Mouse (Mus musculus): Measurements from ENCODE around the gene Gm17490. TPM values are rescaled to one million over a fixed set of nuclear protein-coding genes. Genes with fewer than 3 reads are reported as not detected.
A peak's percentile ranks its signal among the peaks of the same experiment; 100 is the strongest.
"Not testable (repeated sequence)": the region's sequence is repeated elsewhere in the genome, so short reads cannot be mapped to it uniquely, and the experiment has no call there.

Gm17490 gene
- polyA plus RNA-seq, 1 experiment: not detected

- DNase-seq (ENCODE audit: low spot score): no peak
Measured at GRCm38 (mm10) chr2:11635035-11635434, 9.0 kb upstream of the Gm17490 start.

- DNase-seq (ENCODE audit: low spot score): no peak
Measured at GRCm38 (mm10) chr2:11623726-11624125, 2.3 kb downstream of the Gm17490 start.

GRCm38 (mm10) chr2:11623173-11623572, 2.9 kb downstream of the Gm17490 start:
- no peak for DNase-seq (ENCODE audit: low spot score)

GRCm38 (mm10) chr2:11619598-11619997, 6.5 kb downstream of the Gm17490 start:
- DNase-seq (ENCODE audit: low spot score): no peak

- no peak for DNase-seq (ENCODE audit: low spot score)
Measured at GRCm38 (mm10) chr2:11616846-11617245, 9.2 kb downstream of the Gm17490 start.

GRCm38 (mm10) chr2:11612939-11613338, 13.1 kb downstream of the Gm17490 start:
- DNase-seq (ENCODE audit: low spot score): not testable (repeated sequence)

GRCm38 (mm10) chr2:11606718-11607117, 19.3 kb downstream of the Gm17490 start:
- DNase-seq (ENCODE audit: low spot score): not testable (repeated sequence)

GRCm38 (mm10) chr2:11604911-11605310, 21.2 kb downstream of the Gm17490 start:
- DNase-seq (ENCODE audit: low spot score): no peak

GRCm38 (mm10) chr2:11604053-11604452, 22.0 kb downstream of the Gm17490 start, which contains the start of gene Rbm17:
Gene Rbm17, minus strand, starts transcription at chr2:11604153.
- no peak for DNase-seq (ENCODE audit: low spot score)

- DNase-seq (ENCODE audit: low spot score): peak; percentile 95
Measured at GRCm38 (mm10) chr2:11602506-11603489, 23.3 kb downstream of the Gm17490 start.

GRCm38 (mm10) chr2:11601795-11602194, 24.3 kb downstream of the Gm17490 start:
- no peak for DNase-seq (ENCODE audit: low spot score)

GRCm38 (mm10) chr2:11597906-11598305, 28.2 kb downstream of the Gm17490 start:
- no peak for DNase-seq (ENCODE audit: low spot score)

GRCm38 (mm10) chr2:11596690-11597089, 29.4 kb downstream of the Gm17490 start:
- DNase-seq (ENCODE audit: low spot score): no peak

GRCm38 (mm10) chr2:11587996-11588395, 38.1 kb downstream of the Gm17490 start:
- DNase-seq (ENCODE audit: low spot score): no peak

- DNase-seq (ENCODE audit: low spot score): no peak
Measured at GRCm38 (mm10) chr2:11579399-11579798, 46.7 kb downstream of the Gm17490 start.

- no peak for DNase-seq (ENCODE audit: low spot score)
Measured at GRCm38 (mm10) chr2:11578187-11578586, 47.9 kb downstream of the Gm17490 start.

Other genes with a start within 250 kb of the Gm17490 start
- gene Pfkfb3, start 72.2 kb downstream of the Gm17490 start, polyA plus RNA-seq (2012; rRNA removed): 31.5 and 34.5 TPM in 2 replicates
- gene Rbm17, start 22.1 kb downstream of the Gm17490 start, polyA plus RNA-seq (2012; rRNA removed): 88.0 and 120 TPM in 2 replicates
- 0.65 and 0.96 TPM in 2 replicates for gene Il2ra, start 16.5 kb upstream of the Gm17490 start, polyA plus RNA-seq (2012; rRNA removed)
- 25.4 and 29.2 TPM in 2 replicates for gene Il15ra, start 79.0 kb upstream of the Gm17490 start, polyA plus RNA-seq (2012; rRNA removed)
- 63.5 and 65.1 TPM in 2 replicates for gene Fbh1, start 151.3 kb upstream of the Gm17490 start, polyA plus RNA-seq (2012; rRNA removed)
- 94.4 and 122 TPM in 2 replicates for gene Ankrd16, start 151.6 kb upstream of the Gm17490 start, polyA plus RNA-seq (2012; rRNA removed)

Measured in urinary bladder, adult 2 months (tissue).